Mouse (Mus musculus) kidney, embryonic 14.5 days (tissue): ENCODE results near the gene Olfr9. TPM values are rescaled to one million over a fixed set of nuclear protein-coding genes. Genes with fewer than 3 reads are reported as not detected.
"Not testable (repeated sequence)": the region's sequence is repeated elsewhere in the genome, so short reads cannot be mapped to it uniquely, and the experiment has no call there.

Source experiments
- ATAC-seq: fragments of 200-750 bp; cut with Nextera tagmentation; 2 replicates; pipeline ENCODE4 v1.8.0; 2017; ENCODE audit warnings: moderate number of reproducible peaks, mild to moderate bottlenecking, moderate TSS enrichment, moderate library complexity; ENCODE audit not compliant: low FRiP score, low TSS enrichment
- H3K27ac ChIP-seq: fragments of 300-500 bp; sonication (generic); 2 replicates; pipeline ENCODE4 v1.5.1; 2014; ENCODE audit warnings: low read depth, mild to moderate bottlenecking, low read length, moderate library complexity, mixed read lengths
- H3K27me3 ChIP-seq: fragments of 300-500 bp; sonication (generic); 2 replicates; pipeline ENCODE4 v1.6.1; 2014; ENCODE audit warnings: mild to moderate bottlenecking, low read length; ENCODE audit not compliant: control insufficient read depth, insufficient read depth
- H3K36me3 ChIP-seq: fragments of 300-500 bp; sonication (generic); 2 replicates; pipeline ENCODE4 v1.6.1; 2014; ENCODE audit warnings: low read length, mixed read lengths; ENCODE audit not compliant: control insufficient read depth, insufficient read depth
- H3K4me1 ChIP-seq: fragments of 300-500 bp; sonication (generic); 2 replicates; pipeline ENCODE4 v1.6.1; 2014; ENCODE audit warnings: low read length, mixed read lengths; ENCODE audit not compliant: control insufficient read depth, insufficient read depth
- H3K4me2 ChIP-seq: fragments of 300-500 bp; sonication (generic); replicated peaks from 2 replicates; pipeline ENCODE4 v1.6.1; 2014; ENCODE audit warnings: low read depth, mild to moderate bottlenecking, low read length
- H3K4me3 ChIP-seq: fragments of 300-500 bp; sonication (generic); 2 replicates; pipeline ENCODE4 v1.5.1; 2014; ENCODE audit warnings: mild to moderate bottlenecking, low read length
- H3K9ac ChIP-seq: fragments of 300-500 bp; sonication (generic); 2 replicates; pipeline ENCODE4 v1.6.1; 2014; ENCODE audit warnings: low read depth, mild to moderate bottlenecking, low read length, moderate library complexity
- H3K9me3 ChIP-seq: fragments of 300-500 bp; sonication (generic); 2 replicates; pipeline ENCODE4 v1.6.1; 2016; ENCODE audit warnings: low read length; ENCODE audit not compliant: control insufficient read depth
- WGBS: fragments of 180-500 bp; shearing (Covaris S2); extraction: QIAGEN DNeasy Blood & Tissue Kit; methylation state at CpG from one replicate; pipeline ENCODE4 v1.1.7; 2014; 5-methylcytosine and 5-hydroxymethylcytosine counted together
- polyA plus RNA-seq: library from polyadenylated mRNA; unstranded; fragments of >200 nt; fragmentation: Nextera tagmentation; extraction: Ambion mirVana; gene quantifications from 2 replicates; pipeline ENCODE4 v1.2.1, GENCODE M21; 2014

The Olfr9 gene
- polyA plus RNA-seq, 1 experiment from 2014 or later = not detected

DNA sequence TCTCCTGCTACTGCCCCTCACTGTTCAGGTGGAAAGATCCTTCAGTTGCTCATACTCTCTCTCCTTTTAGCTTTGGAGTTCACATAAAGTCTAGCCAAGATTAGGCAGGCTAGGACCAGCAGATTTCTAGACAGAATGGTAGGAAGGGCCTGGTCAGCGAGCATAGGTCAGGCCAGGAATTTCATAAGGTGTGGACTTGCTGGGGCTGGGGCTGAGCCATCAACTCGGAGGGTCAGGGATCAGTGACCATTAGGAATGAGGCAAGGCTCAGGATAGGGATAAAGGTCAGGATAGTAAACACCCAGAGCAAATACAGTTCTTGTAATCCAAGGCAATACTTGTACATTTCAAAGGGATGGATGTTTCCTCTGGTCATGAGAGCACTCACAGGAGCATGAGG is 24.3 kb upstream of the Olfr9 start:
- no peak overlapping the region for H3K9ac ChIP-seq
- no peak overlapping the region for H3K4me2 ChIP-seq
- 53% methylated on average over 2 of the region's 2 CpGs for WGBS
- no peaks in the 10 kb centered on the region for H3K27me3 ChIP-seq
- no peaks in the 10 kb centered on the region for H3K9me3 ChIP-seq
- no peak overlapping the region for H3K4me3 ChIP-seq
- ATAC-seq = peak; percentile 43; the same call in 1 of the 2 replicates
- H3K4me1 ChIP-seq = no peaks in the 10 kb centered on the region
- H3K27ac ChIP-seq = no peak overlapping the region
- H3K36me3 ChIP-seq = no peaks in the 10 kb centered on the region

GRCm38 (mm10) chr10:128965871-128966270 is 23.4 kb upstream of the Olfr9 start:
- no peak for ATAC-seq
- 86% methylated on average over 6 of the region's 6 CpGs for WGBS
- no peak overlapping the region for H3K9ac ChIP-seq
- H3K36me3 ChIP-seq = no peaks in the 10 kb centered on the region
- H3K27me3 ChIP-seq = no peaks in the 10 kb centered on the region
- no peak overlapping the region for H3K4me3 ChIP-seq
- H3K4me1 ChIP-seq = no peaks in the 10 kb centered on the region
- no peaks in the 10 kb centered on the region for H3K9me3 ChIP-seq
- no peak overlapping the region for H3K27ac ChIP-seq
- no peak overlapping the region for H3K4me2 ChIP-seq

GRCm38 (mm10) chr10:128968341-128968749 is 20.9 kb upstream of the Olfr9 start:
- no peak overlapping the region for H3K4me3 ChIP-seq
- H3K27me3 ChIP-seq = no peaks in the 10 kb centered on the region
- no peak for ATAC-seq
- no peak overlapping the region for H3K9ac ChIP-seq
- H3K36me3 ChIP-seq = no peaks in the 10 kb centered on the region
- 47% methylated on average over 1 of the region's 1 CpGs for WGBS
- H3K27ac ChIP-seq = no peak overlapping the region
- no peak overlapping the region for H3K4me2 ChIP-seq
- H3K9me3 ChIP-seq = no peaks in the 10 kb centered on the region
- H3K4me1 ChIP-seq = no peaks in the 10 kb centered on the region

DNA sequence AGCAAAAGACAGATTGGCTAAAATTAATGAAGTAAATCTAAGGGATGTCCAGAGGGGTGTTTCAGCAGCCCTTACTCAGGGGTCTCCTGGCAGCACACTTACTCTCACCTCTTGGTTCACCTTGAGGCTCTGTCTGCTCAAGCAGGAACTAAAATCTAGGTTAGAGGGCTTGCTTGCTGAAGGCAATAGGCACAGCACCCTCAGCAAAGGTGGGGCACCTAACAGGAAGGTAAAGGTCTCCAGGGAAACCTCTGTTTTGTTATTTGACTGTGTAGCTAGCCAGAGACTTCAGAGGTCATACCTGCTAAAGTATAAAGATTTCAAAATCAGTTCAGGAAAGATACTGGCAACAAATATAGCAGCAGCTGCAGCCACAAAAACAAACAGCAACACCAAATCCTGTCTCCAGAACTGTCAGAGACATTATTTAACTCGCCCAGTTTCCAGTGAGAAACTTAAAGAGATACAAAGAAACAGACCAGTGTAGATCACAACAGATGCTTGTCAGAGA is 18.4 kb upstream of the Olfr9 start:
- no peaks in the 10 kb centered on the region for H3K27me3 ChIP-seq
- H3K27ac ChIP-seq = no peak overlapping the region
- H3K9ac ChIP-seq = no peak overlapping the region
- H3K4me3 ChIP-seq = no peak overlapping the region
- 44% methylated on average over 1 of the region's 1 CpGs for WGBS
- ATAC-seq = no peak
- H3K4me2 ChIP-seq = no peak overlapping the region
- H3K9me3 ChIP-seq = no peaks in the 10 kb centered on the region
- H3K36me3 ChIP-seq = no peaks in the 10 kb centered on the region
- no peaks in the 10 kb centered on the region for H3K4me1 ChIP-seq

DNA sequence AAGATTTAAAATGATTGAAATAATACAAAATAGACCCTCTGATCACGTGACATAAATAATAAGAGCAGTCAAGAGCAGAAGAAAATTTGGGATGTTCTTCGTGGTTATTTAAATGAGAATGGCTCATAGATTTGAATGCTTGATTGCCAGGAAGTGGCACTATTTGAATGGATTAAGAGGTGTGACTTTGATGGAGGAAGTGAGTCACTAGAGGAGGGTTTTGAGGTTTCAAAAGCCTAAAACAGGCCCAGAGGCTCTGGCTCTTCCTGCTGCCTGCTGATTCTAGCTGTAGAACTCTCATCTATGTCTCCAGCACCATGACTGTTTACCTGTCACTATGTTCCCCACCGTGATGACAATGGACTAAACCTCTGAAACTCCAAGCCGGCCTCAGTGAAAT is 16.4 kb upstream of the Olfr9 start:
- no peaks in the 10 kb centered on the region for H3K9me3 ChIP-seq
- ATAC-seq = no peak
- H3K27me3 ChIP-seq = no peaks in the 10 kb centered on the region
- H3K4me3 ChIP-seq = no peak overlapping the region
- no peaks in the 10 kb centered on the region for H3K36me3 ChIP-seq
- no peaks in the 10 kb centered on the region for H3K4me1 ChIP-seq
- 77% methylated on average over 4 of the region's 4 CpGs for WGBS
- no peak overlapping the region for H3K9ac ChIP-seq
- H3K4me2 ChIP-seq = no peak overlapping the region
- H3K27ac ChIP-seq = no peak overlapping the region

DNA sequence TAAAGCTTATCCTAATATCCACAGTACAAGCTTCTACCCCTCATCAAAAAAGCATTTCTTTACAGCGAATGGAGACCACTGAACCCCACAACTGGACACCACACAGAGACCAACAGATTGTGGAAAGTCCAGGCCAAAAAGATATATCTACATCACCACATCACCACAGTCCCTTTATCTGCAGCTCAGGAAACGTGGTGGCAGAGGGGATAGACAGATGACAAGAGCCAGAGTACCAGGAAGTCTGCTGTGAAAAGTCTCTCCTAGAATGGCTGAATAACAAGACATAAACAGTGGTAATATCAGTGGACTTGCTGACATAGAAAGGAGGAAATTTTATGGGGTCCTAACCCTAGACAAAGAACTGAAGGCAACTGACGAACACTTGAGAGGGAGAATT is 12.8 kb upstream of the Olfr9 start:
- no peaks in the 10 kb centered on the region for H3K9me3 ChIP-seq
- 53% methylated on average over 3 of the region's 3 CpGs for WGBS
- no peak overlapping the region for H3K27ac ChIP-seq
- no peak overlapping the region for H3K4me2 ChIP-seq
- H3K36me3 ChIP-seq = no peaks in the 10 kb centered on the region
- no peak overlapping the region for H3K4me3 ChIP-seq
- ATAC-seq = no peak
- no peak overlapping the region for H3K9ac ChIP-seq
- no peaks in the 10 kb centered on the region for H3K4me1 ChIP-seq
- no peaks in the 10 kb centered on the region for H3K27me3 ChIP-seq

GRCm38 (mm10) chr10:128977522-128978114 is 11.6 kb upstream of the Olfr9 start:
- H3K9ac ChIP-seq = no peak overlapping the region
- no peaks in the 10 kb centered on the region for H3K27me3 ChIP-seq
- H3K4me2 ChIP-seq = no peak overlapping the region
- no peak overlapping the region for H3K27ac ChIP-seq
- ATAC-seq = peak; percentile 92
- no peaks in the 10 kb centered on the region for H3K36me3 ChIP-seq
- no peak overlapping the region for H3K4me3 ChIP-seq
- H3K9me3 ChIP-seq = no peaks in the 10 kb centered on the region
- 26% methylated on average over 9 of the region's 9 CpGs for WGBS
- H3K4me1 ChIP-seq = no peaks in the 10 kb centered on the region

GRCm38 (mm10) chr10:128980644-128981365 is 8.4 kb upstream of the Olfr9 start:
- ATAC-seq = no peak

GRCm38 (mm10) chr10:128990129-128990850 is 1.1 kb downstream of the Olfr9 start:
- H3K4me3 ChIP-seq, H3K9me3 ChIP-seq, H3K9ac ChIP-seq, H3K4me2 ChIP-seq, H3K4me1 ChIP-seq, H3K27ac ChIP-seq, H3K27me3 ChIP-seq, H3K36me3 ChIP-seq: not testable (repeated sequence)
- ATAC-seq = 0 out of 2 replicates have a peak, but pooled peaks have one; percentile 49
- 65% methylated on average over 6 of the region's 10 CpGs for WGBS

More at GRCm38 (mm10) chr10:128980644-128981365, 8.4 kb upstream of the Olfr9 start:
- no peaks in the 10 kb centered on the region for H3K27me3 ChIP-seq
- H3K4me1 ChIP-seq = no peaks in the 10 kb centered on the region
- WGBS = 77% methylated on average over 3 of the region's 3 CpGs
- no peak overlapping the region for H3K27ac ChIP-seq
- no peak overlapping the region for H3K4me2 ChIP-seq
- no peaks in the 10 kb centered on the region for H3K9me3 ChIP-seq
- no peaks in the 10 kb centered on the region for H3K36me3 ChIP-seq
- H3K4me3 ChIP-seq = no peak overlapping the region
- H3K9ac ChIP-seq = no peak overlapping the region
